Mouse (Mus musculus): Measurements from ENCODE around the gene Creb3l4.
"Not testable (repeated sequence)": the region's sequence is repeated elsewhere in the genome, so short reads cannot be mapped to it uniquely, and the experiment has no call there.

Creb3l4 gene

GRCm38 (mm10) chr3:90265034-90265931 is 22.0 kb upstream of the Creb3l4 start, which contains the start of gene Dennd4b:
TSS of gene Dennd4b (plus strand) at chr3:90265185.
- DNase-seq (ENCODE audit: low spot score in 2 of 2) = peak; percentile 77 to 81

DNA sequence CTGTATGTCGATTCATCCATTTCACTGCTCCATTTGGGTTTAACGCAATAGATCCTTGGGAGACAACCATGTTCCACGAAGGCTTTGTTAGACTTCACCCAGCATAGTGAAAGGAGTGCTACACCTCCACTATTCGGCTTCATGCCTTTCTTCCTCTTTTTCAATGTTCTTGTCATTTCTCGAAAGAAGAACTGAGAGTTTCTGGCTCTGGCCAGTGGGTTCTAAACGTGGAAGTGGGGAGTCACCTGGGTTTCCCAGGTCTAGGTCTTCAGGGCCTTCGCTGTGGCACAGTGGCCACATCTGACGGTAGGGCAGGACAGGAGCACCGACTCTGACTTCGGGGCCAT is 21.3 kb upstream of the Creb3l4 start:
- no peak for DNase-seq (ENCODE audit: low spot score in 2 of 2)

DNA sequence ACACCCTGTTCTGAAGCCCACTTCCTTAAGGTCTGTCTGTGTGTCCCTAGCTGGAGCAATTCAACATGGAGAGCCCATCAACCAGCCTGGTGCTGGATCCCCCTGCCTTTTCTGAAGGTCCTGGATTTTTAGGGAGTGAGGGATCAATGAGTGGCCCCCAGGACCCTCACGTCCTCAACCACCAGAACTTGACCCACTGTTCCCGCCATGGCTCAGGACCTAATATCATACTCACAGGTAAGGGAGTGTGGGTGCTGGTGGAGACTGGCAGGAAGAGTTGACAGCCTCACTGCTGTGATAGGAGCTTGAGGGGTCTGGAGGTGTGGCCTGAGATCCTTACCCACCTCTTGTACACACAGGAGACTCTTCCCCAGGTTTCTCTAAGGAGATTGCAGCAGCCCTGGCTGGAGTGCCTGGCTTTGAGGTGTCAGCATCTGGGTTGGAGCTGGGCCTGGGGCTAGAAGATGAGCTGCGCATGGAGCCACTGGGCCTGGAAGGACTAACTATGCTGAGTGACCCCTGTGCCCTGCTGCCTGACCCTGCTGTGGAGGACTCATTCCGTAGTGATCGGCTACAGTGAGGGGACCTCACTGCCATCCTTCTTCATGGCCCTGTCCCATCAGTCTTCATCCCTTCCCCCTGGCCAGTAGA is 19.9 kb upstream of the Creb3l4 start:
- no peak for DNase-seq (ENCODE audit: low spot score in 2 of 2)

DNA sequence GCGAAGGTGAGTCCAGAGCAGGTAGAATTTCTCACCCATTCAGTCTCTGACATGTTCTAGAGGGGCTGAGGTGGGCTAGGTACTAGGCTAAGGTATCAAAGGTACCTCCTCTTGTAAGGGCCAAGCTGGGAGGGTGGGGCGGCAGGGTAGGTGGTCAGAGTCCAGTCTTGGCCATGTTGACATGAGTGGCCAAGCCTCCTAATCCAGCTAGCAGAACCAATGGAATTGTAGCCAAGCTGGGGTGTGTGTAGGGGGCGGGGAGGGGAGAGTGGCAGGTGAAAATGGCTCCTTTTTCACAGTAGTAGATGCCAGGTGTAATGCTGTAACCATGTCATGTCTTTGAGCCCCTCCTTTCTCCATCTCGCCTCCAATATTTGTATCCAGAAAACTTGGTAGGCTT is 15.2 kb upstream of the Creb3l4 start:
- DNase-seq (ENCODE audit: low spot score in 2 of 2) = no peak

- DNase-seq (ENCODE audit: low spot score in 2 of 2) = no peak
Observed at GRCm38 (mm10) chr3:90256731-90257530, 13.6 kb upstream of the Creb3l4 start.

- DNase-seq (ENCODE audit: low spot score in 2 of 2) = no peak
Observed at GRCm38 (mm10) chr3:90255784-90256353, 12.6 kb upstream of the Creb3l4 start.

DNA sequence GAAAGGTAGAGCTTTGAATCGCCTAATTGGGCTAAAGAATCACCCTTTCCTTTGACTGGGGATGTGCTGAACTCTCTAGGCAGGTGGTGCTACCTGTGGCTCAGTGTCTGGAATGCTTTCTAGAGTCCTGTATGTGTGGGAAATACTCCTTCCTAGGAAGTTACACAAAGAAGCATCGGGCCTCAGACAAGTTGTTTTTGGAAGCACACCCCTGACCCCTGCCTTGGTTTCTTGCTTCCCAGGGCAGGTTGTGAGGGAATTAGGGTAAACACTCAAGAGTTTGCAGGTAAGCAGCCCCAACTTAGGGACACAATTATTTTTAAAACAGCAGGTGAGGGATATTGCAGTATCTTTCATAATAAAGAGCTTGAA is 11.9 kb upstream of the Creb3l4 start:
- DNase-seq (ENCODE audit: low spot score in 2 of 2) = no peak

DNA sequence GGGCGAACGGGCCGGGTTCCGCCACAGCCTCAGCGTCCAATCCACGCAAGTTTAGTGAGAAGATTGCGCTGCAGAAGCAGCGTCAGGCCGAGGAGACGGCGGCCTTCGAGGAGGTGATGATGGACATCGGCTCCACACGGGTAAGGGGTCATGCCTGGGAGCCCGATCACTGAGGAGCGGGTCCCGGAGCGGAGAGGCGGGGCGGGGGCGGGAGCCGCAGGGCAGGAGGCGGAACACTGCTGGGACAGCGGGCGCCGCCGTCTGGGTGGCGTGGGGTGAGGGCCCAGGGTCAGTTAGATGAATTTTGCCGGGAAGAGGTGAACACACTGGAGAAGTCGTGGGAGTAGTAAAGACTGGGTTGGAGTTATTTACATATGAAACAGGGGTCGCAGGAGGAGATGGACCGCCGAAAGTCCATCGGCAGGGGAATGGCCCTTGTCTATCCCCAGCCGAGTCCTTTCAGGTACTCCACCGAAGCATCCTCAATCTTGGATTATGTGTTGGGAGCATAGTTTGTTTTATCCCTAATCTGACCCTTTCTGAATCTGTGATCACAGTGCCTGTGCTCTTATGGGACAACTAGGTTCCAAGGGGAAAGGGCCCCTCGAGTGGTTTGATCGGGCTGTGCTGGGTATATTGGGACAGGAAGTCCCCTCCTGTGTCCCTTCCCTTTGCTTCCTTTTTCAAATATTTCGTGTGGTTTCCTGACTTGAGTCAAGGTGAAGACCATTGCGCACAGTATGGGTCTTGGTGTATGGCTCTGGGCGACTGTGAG is 11.3 kb upstream of the Creb3l4 start:
- DNase-seq (ENCODE audit: low spot score in 2 of 2) = no peak

- peak; percentile 94 to 96 for DNase-seq (ENCODE audit: low spot score in 2 of 2)
Observed at GRCm38 (mm10) chr3:90253653-90254418, 10.5 kb upstream of the Creb3l4 start, which contains the start of gene Crtc2. TSS of gene Crtc2 (plus strand) at chr3:90254163.

DNA sequence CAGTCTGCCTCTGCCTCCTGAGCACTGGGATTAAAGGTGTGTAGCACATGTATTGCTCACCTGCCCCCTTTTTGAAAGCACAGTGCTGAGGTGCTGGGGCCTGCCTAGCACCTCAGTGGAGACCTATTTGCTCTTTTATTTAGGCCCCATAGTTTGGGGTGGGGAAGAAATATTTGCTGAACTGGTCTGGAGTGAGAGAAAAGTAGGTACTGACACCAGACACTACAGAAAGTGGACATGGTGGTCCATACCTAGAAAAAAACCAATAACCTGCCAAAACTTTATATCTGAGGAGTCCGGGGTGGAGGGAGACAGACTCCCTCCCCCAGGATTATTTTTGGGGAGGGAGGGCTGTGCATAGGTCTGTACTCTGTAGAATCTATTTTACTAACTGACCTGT is 9.9 kb upstream of the Creb3l4 start:
- DNase-seq (ENCODE audit: low spot score in 2 of 2) = not testable (repeated sequence)

DNA sequence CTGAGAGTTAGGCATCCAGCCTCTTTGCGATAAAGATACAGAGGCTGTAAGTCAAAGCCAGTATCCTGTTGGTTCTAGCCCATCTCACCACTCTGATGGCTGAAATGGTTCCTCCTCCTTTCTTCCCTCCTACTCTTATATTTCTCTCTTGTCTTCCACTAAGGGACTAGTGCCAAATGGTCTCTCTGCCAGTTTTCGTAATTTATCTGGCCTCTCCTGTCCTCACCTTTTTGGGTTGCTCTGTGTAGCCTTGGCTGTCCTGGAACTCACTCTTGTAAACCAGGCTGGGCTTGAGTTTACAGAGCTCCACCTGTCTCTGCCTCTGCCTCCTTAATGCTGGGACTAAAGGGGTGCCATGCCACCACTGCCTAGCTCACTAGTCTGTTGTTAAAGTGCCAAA is 9.3 kb upstream of the Creb3l4 start:
- DNase-seq (ENCODE audit: low spot score in 2 of 2) = not testable (repeated sequence)

GRCm38 (mm10) chr3:90251731-90252226 is 8.5 kb upstream of the Creb3l4 start:
- not testable (repeated sequence) for DNase-seq (ENCODE audit: low spot score in 2 of 2)

GRCm38 (mm10) chr3:90250791-90251190 is 7.5 kb upstream of the Creb3l4 start:
- DNase-seq (ENCODE audit: low spot score in 2 of 2) = no peak

DNA sequence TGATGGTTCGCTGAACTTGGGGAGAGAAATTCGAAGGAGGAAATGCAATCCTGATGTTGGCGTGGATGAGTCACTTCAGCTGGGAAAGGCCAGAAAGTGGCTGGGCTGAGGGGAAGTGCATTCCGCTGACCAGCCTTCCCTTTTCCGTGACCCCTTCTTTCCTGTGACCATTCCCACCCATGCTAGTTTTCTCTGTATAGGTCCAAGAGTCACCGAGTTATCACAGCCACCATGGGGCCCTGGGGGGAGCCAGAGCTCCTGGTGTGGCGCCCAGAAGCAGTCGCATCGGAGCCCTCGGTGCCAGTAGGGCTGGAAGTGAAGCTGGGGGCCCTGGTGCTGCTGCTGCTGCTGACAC is 5.4 kb upstream of the Creb3l4 start:
- no peak for DNase-seq (ENCODE audit: low spot score in 2 of 2)

DNA sequence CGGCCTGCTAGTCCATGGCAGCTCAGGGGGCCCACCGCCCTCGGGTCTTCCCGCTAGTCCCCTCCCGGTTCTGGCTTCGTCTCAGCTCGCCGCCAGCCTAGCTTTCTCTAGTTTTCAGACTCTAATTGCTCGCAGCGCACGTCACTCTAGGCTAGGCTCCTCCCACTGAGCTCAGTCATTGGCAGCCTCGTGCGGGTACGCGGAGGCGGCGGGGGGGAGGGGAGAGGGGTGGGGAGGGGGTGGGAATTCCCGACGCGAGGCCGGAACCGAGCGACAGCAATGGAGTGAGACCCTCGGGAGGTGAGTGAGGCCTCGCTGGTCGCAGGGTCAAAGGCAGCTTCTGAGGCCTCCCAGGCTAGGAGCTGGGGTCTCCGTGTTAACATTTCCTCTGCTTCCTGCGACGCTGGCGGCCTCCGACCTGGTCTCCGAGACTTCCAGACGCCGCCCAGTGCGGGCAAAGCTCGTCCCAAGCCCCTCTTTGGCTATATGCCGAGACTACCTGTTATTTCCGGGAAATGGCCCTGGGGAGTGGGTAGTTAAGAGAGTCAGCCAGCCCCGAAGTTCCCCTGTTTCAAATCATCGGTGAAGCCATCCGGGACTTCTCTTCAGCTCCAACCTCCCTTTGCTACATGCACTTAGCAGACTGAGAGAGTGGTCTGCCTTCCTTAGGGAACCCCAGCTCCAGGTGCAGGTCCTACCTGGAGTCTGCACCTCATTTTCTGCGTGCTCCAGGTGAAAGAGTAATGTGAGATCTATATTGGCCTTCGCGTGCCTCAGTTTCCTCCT is 4.8 kb upstream of the Creb3l4 start, which contains the start of gene Slc39a1:
TSS of gene Slc39a1 (plus strand) at position 213 of the 786 bp plus-strand sequence.
- DNase-seq (ENCODE audit: low spot score in 2 of 2) = peak; percentile 89 to 91

GRCm38 (mm10) chr3:90247630-90247959 is 4.3 kb upstream of the Creb3l4 start:
- DNase-seq (ENCODE audit: low spot score in 2 of 2) = no peak

DNA sequence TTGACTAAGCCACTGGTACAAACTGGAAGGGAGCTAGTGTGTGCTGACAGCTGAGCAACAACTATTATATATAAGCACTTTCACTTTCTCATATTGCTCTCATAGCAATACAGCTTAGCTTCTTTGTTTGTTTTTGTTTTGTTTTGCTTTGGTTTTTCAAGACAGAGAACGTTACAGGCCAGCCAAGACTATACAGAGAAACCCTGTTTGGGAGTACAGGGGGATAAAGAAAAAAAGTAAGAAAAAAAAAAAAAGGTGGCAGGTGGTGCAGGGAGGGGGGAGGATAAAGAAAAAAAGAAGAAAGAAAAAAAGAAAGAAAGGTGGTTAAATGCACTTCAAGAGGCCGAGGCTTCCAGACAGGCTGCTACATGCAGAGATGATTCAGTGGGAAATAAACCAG is 2.1 kb upstream of the Creb3l4 start:
- no peak for DNase-seq (ENCODE audit: low spot score in 2 of 2)

- no peak for DNase-seq (ENCODE audit: low spot score in 2 of 2)
Observed at GRCm38 (mm10) chr3:90241669-90242358, 1.5 kb downstream of the Creb3l4 start.

DNA sequence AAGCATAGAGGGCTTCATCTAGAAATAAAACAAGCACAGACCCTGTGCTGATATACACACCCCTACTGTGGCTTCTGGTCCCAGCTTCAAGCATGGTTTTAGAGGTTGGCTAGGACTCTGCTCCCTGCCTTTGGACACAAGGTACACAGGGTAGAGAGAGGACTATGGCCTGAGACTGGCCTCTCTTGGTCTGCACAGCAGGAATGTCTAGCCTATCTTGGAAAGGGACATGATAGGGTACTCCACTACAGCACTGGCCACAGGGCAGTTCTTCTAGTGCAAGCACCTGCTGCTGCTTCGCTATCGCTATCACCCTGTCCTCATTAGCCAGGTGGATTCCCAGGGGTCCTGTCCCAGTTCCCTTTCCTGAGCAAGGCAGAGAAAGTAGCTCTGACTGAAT is 2.1 kb downstream of the Creb3l4 start:
- DNase-seq (ENCODE audit: low spot score in 2 of 2) = no peak

Data from frontal cortex, postnatal 14 days (tissue).